Mouse (Mus musculus) neural tube, embryonic 12.5 days (tissue): Measurements from ENCODE around the gene Gnptg. TPM values are rescaled to one million over a fixed set of nuclear protein-coding genes. Genes with fewer than 3 reads are reported as not detected.

Experiments
- ATAC-seq: fragments of 200-750 bp; cut with Nextera tagmentation; 2 replicates; pipeline ENCODE4 v1.8.0; 2017; ENCODE audit warnings: low read depth, mild to moderate bottlenecking, moderate TSS enrichment, moderate library complexity; ENCODE audit not compliant: low FRiP score
- H3K27ac ChIP-seq: fragments of 300-500 bp; sonication (generic); 2 replicates; pipeline ENCODE4 v1.5.1; 2016
- H3K27me3 ChIP-seq: fragments of 300-500 bp; sonication (generic); replicated peaks from 2 replicates; pipeline ENCODE4 v1.6.1; 2016; ENCODE audit warnings: mild to moderate bottlenecking
- H3K36me3 ChIP-seq: fragments of 300-500 bp; sonication (generic); 2 replicates; pipeline ENCODE4 v1.6.1; 2016; ENCODE audit warnings: mild to moderate bottlenecking
- H3K4me1 ChIP-seq: fragments of 300-500 bp; sonication (generic); 2 replicates; pipeline ENCODE4 v1.6.1; 2016
- H3K4me2 ChIP-seq: fragments of 300-500 bp; sonication (generic); replicated peaks from 2 replicates; pipeline ENCODE4 v1.6.1; 2016; ENCODE audit warnings: mild to moderate bottlenecking
- H3K4me3 ChIP-seq: fragments of 300-500 bp; sonication (generic); 2 replicates; pipeline ENCODE4 v1.5.1; 2016
- H3K9ac ChIP-seq: fragments of 300-500 bp; sonication (generic); 2 replicates; pipeline ENCODE4 v1.6.1; 2016; ENCODE audit warnings: mild to moderate bottlenecking
- H3K9me3 ChIP-seq: fragments of 300-500 bp; sonication (generic); 2 replicates; pipeline ENCODE4 v1.6.1; 2016; ENCODE audit warnings: mild to moderate bottlenecking
- WGBS: fragments of 180-500 bp; shearing (Covaris S2); methylation state at CpG from one replicate; pipeline ENCODE4 v1.1.7; 2016; 5-methylcytosine and 5-hydroxymethylcytosine counted together
- polyA plus RNA-seq: library from polyadenylated mRNA; unstranded; fragments of >200 nt; fragmentation: Nextera tagmentation; extraction: Ambion mirVana; gene quantifications from 2 replicates; pipeline ENCODE4 v1.2.1, GENCODE M21; 2016

Gene Gnptg
- polyA plus RNA-seq, 1 experiment from 2014 or later, result 71.3 TPM

DNA sequence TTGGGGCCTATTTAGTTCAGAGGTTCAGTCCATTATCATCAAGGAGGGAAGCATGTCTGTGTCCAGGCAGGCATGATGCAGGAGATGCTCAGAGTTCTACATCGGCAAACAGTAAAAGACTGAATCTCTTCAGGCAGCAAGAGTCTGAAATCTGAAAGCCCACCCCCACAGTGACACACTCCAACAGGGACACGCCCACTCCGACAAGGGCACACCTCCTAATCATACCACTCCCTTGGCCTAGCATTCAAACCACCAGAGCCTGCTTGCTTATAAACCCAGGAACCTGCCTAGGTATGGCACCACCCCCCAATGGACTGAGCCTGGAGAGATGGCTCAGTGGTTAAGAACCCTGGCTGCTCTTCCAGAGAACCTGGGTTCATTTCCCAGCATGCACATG lies 24.5 kb downstream of the Gnptg start:
- H3K27ac ChIP-seq, result no peak overlapping the region
- no peaks in the 10 kb centered on the region for H3K9me3 ChIP-seq
- no peak for ATAC-seq
- no peak overlapping the region for H3K4me2 ChIP-seq
- no peak overlapping the region for H3K9ac ChIP-seq
- no peaks in the 10 kb centered on the region for H3K4me1 ChIP-seq
- H3K36me3 ChIP-seq, result peaks cover 61% of the 10 kb centered on the region
- H3K4me3 ChIP-seq, result no peak overlapping the region
- H3K27me3 ChIP-seq, result no peaks in the 10 kb centered on the region
- 79% methylated on average over 3 of the region's 3 CpGs for WGBS

DNA sequence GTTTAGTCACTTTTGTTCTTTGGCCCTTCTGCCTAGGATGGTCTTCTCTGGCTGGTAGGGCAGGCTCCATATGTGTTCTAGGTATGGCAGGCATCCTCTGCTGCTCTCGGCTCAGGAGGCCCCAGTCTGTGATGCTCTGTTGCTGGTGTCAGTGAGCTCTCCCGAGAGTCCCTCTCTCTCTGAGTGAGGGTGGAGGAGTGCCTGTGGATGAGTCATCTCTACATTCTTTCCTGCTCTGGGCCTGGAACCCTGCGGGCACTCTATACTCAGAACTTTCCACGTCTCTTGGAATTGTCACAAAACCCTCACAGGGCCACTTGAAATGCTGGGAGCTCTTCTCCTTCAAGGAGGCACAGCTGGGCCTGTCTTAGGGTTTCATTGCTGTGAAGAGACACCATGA lies 28.2 kb downstream of the Gnptg start:
- ATAC-seq, result no peak
- Histone ChIP-seq H3K9ac (no peak overlapping the region), H3K9me3 (no peaks in the 10 kb centered on the region), H3K27ac (no peak overlapping the region), H3K36me3 (peaks cover 82% of the 10 kb centered on the region), H3K4me3 (no peak overlapping the region), H3K4me2 (no peak overlapping the region), H3K4me1 (no peaks in the 10 kb centered on the region), H3K27me3 (no peaks in the 10 kb centered on the region)
- 93% methylated on average over 4 of the region's 4 CpGs for WGBS

DNA sequence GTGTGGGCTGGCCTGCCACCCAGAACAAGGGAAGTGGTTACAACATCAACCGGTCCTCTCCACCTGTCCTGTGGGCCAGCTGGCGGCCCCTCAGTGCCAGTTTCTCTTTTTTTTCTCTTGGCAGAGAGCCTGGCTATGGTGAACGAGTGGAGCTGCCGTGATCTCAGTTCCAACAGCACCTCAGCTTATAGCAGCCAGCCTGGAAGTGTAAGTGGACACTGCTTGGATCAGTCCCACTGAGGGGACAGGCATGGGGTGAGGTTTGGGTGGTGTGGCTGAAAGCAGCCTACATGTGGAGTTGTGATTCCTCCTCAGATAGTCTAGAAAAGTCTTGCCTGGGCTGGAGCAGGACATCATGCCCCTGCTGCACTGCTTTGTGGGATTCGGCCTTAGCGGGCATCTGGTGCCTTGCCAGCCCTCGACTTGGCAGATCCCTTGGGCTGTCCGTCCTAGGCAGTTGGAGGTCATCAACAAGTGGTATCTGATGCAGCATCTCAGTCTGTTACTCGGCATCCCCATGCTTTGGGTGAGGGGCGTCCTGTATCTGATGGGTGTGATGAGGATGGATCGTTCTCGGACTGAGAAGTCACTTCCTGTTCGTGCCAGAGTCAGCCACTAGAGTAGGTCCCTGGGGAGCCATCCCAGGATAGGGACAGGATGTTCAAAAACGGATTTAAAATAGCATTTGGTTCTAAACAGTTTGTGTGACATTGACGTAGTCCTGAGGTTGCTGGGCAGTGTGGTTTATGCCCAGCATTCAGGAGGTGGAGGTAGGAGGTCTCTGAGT lies 29.1 kb downstream of the Gnptg start:
- Histone ChIP-seq H3K9ac (no peak overlapping the region), H3K4me2 (no peak overlapping the region), H3K27me3 (no peaks in the 10 kb centered on the region), H3K9me3 (no peaks in the 10 kb centered on the region), H3K4me3 (no peak overlapping the region), H3K4me1 (no peaks in the 10 kb centered on the region), H3K27ac (no peak overlapping the region), H3K36me3 (peaks cover 86% of the 10 kb centered on the region)
- no peak for ATAC-seq
- WGBS, result 90% methylated on average over 15 of the region's 15 CpGs

DNA sequence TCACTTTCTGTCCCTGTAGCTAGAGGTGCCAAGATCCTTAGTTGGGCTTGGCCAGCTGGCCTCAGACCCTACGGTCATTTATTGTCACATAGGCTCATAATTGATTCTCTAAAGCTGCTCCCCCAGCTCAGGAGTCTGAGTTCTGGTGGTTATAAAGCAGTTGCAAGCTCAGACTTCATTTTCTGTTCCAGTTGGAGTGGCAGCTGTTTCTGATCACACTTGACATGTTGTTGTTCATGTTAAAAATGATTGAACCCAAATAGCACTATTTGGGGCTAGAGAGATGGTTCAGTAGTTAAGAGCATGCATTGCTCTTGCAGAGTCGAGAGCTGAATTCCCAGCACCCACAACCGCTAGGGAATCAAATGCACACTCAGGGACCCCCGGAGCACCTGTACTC lies 29.9 kb downstream of the Gnptg start:
- H3K9me3 ChIP-seq, result no peaks in the 10 kb centered on the region
- H3K9ac ChIP-seq, result no peak overlapping the region
- H3K36me3 ChIP-seq, result peaks cover 89% of the 10 kb centered on the region
- H3K27me3 ChIP-seq, result no peaks in the 10 kb centered on the region
- H3K4me2 ChIP-seq, result no peak overlapping the region
- H3K4me3 ChIP-seq, result no peak overlapping the region
- no peak overlapping the region for H3K27ac ChIP-seq
- no peak for ATAC-seq
- 94% methylated on average over 4 of the region's 4 CpGs for WGBS
- no peaks in the 10 kb centered on the region for H3K4me1 ChIP-seq

DNA sequence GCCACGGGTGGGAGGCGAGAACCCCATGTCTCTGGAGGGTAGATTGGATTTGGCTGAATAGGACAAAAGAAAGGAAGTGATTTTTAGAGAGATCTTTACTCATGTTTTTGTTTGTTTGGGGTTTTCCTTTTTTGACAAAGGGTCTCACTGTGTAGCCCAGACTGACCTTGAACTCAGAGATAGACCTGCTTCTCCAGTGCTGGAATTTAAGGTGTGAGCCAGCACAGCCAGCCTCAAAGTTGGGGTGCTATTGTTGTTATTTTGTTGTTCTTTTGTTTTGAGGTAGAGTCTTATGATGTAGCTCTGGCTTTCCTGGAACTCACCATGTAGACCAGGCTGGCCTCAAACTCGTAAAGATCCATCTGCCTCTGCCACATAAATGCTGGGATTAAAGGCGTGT lies 37.5 kb downstream of the Gnptg start:
- no peaks in the 10 kb centered on the region for H3K27me3 ChIP-seq
- no peak overlapping the region for H3K4me2 ChIP-seq
- no peak overlapping the region for H3K4me3 ChIP-seq
- H3K27ac ChIP-seq, result no peak overlapping the region
- WGBS, result 96% methylated on average over 4 of the region's 4 CpGs
- no peaks in the 10 kb centered on the region for H3K4me1 ChIP-seq
- H3K9ac ChIP-seq, result no peak overlapping the region
- peaks cover 52% of the 10 kb centered on the region for H3K36me3 ChIP-seq
- no peaks in the 10 kb centered on the region for H3K9me3 ChIP-seq
- ATAC-seq, result no peak

DNA sequence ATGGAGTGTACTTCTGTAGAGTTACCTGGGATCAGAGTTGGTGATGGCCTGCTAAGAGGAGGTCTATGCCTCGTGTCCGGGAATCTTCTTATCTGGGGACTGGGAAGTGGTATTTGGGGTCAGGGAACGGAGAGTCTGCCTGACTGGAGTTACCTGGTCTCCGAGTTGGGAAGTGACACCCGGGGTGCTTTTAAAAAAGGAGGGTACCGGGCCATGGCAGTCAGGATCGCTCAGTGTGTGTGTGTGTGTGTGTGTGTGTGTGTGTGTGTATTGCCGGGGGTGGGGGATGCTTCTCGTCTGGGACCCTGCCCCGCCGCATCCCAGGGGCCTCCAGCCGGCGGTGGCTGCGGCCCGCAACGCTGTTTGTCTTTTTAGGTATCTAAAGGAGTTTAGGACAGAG lies 50.8 kb downstream of the Gnptg start:
- peak overlapping the region; percentile 98 for H3K4me3 ChIP-seq
- peaks cover 25% of the 10 kb centered on the region for H3K4me1 ChIP-seq
- peak overlapping the region; percentile 82 for H3K9ac ChIP-seq
- ATAC-seq, result no peak
- H3K27me3 ChIP-seq, result no peaks in the 10 kb centered on the region
- peak overlapping the region; percentile 86 for H3K4me2 ChIP-seq
- H3K27ac ChIP-seq, result no peak overlapping the region
- 5% methylated on average over 15 of the region's 16 CpGs for WGBS
- no peaks in the 10 kb centered on the region for H3K9me3 ChIP-seq
- H3K36me3 ChIP-seq, result peaks cover 8% of the 10 kb centered on the region; the same call in 1 of the 2 replicates

DNA sequence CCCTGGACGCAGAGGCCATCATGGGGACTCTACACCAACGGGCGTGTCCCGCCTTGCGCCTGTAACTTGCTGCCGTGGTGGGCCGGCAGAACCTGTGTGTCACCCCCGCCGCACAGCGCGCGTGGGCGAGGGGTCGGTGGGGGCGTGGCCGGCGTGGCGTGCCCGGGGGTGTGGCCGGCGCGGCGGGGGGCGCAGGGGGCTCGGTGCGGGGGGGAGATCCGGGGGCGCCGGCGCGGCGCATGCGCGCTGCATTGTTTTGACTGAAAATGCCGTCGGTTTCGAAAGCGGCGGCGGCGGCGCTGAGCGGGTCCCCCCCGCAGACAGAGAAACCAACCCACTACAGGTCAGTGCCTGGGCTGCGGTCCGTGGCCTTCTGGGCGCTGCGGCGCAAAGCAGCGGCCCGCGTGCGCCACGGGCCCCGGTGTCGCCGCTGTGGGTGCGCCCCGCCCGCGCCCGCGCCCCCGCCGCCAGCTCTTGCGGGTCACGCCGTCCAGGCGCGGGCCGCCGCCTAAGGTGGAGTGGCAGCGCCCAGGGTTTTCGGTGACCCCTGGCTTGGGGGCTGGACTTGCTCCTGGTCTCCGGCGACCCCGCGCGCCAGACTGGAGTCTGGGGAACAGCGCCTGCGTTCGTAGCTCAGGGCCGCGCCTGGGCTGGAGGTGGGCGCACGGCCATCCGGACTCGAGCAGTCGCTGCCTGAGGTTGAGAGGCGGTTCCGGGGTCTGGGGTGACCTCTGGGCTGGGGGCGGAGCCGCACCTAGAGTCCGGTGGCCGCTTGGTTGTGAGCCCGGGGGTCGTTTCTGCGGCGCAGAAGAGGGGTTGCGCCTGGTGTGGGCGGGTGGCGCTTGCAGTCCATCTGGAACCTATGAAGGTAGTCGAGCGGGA lies 51.5 kb downstream of the Gnptg start, which contains the start of gene Unkl:
Gene Unkl (plus strand): TSS at position 248 of the 882 bp plus-strand sequence.
- Histone ChIP-seq H3K4me2 (peak within 1 kb of the TSS; percentile 86), H3K27ac (no peak within 1 kb of the TSS), H3K9me3 (no peaks in the 10 kb centered on the region), H3K4me3 (peak within 1 kb of the TSS; percentile 98), H3K4me1 (peaks cover 26% of the 10 kb centered on the region), H3K9ac (peak within 1 kb of the TSS; percentile 82), H3K36me3 (peaks cover 8% of the 10 kb centered on the region; the same call in 1 of the 2 replicates), H3K27me3 (no peaks in the 10 kb centered on the region)
- WGBS, result under 1% methylated on average over 103 of the region's 104 CpGs
- peak; percentile 35 for ATAC-seq

DNA sequence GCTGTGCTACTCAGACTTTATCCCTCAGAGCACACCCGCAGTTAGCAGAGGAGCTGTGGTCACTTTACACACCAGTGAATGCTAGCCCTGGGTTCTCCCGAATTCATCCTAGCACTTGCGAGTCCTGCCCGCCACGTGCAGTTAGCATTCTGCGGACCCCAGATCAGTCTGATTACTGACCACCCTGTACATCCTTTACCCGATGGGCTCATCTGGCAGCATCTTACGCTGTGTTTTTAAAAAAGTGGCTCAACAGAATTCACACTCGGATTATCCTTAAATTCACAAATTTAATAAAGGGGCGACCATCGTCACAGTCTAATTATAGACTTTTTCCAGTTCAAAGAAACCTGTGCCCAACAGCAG lies 52.2 kb downstream of the Gnptg start:
- WGBS, result 7% methylated on average over 11 of the region's 11 CpGs
- peaks cover 8% of the 10 kb centered on the region; the same call in 1 of the 2 replicates for H3K36me3 ChIP-seq
- H3K9me3 ChIP-seq, result no peaks in the 10 kb centered on the region
- H3K4me3 ChIP-seq, result peak overlapping the region; percentile 98
- H3K9ac ChIP-seq, result peak overlapping the region; percentile 82
- ATAC-seq, result no peak
- H3K4me2 ChIP-seq, result peak overlapping the region; percentile 86
- no peaks in the 10 kb centered on the region for H3K27me3 ChIP-seq
- peaks cover 29% of the 10 kb centered on the region for H3K4me1 ChIP-seq
- H3K27ac ChIP-seq, result no peak overlapping the region

DNA sequence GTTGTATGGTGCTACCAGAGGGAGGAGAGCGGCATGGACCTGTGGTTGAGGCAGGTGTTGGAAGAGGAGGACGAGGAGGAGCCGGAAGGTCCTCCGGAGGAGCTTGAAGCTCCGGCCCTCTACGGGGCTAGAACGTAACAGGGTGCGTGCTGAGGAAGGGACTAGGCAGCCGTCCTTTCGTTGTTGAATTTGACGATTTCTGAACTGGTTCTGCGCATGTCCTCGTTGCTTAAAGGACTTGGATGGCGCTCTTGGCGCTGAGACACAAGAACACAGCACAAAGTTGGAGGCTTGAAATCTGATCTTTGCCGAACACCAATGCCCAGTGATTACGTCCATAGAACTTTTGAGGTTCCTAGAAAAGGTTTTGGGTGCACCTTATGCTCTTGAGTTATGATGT lies 55.0 kb downstream of the Gnptg start:
- WGBS, result 10% methylated on average over 17 of the region's 17 CpGs
- Histone ChIP-seq H3K4me1 (peaks cover 25% of the 10 kb centered on the region), H3K36me3 (no peaks in the 10 kb centered on the region), H3K9ac (peak overlapping the region; percentile 87), H3K4me3 (peak overlapping the region; percentile 78), H3K27me3 (no peaks in the 10 kb centered on the region), H3K27ac (no peak overlapping the region), H3K9me3 (no peaks in the 10 kb centered on the region), H3K4me2 (peak overlapping the region; percentile 96)
- peak; percentile 15; the same call in 1 of the 2 replicates for ATAC-seq

DNA sequence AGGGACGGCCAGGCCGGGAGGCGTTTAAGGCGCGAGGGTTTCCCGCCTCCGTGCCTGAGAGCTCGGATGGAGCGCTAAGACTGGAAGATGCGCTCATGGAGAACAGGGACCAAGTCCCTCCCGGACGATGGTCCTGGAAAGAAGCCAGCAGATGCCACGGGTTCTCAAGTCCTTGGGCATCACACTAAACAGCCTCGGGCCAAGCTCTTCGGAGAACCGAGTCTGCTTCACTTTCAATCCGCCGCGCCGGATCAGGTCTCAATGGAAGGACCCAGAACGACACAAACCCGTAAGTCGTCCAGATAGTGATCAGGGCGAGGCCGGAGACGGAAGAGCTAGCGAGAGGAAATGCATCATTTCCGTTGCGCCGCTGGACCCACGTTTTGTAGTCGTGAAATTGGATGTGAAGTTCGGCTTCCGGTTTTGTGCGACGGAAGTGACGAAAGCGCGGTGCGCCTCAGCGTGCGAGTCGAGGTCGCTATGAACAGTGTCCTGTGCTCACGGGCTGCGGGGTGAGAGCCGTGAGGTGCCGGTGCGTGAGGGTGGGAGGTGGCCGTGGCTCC lies 55.7 kb downstream of the Gnptg start, which contains the start of gene BC003965:
Gene BC003965 (plus strand): TSS at position 426 of the 563 bp plus-strand sequence.
- Histone ChIP-seq H3K27ac (peak within 1 kb of the TSS; percentile 76), H3K4me3 (peak within 1 kb of the TSS; percentile 78), H3K9me3 (no peaks in the 10 kb centered on the region), H3K27me3 (no peaks in the 10 kb centered on the region), H3K9ac (peak within 1 kb of the TSS; percentile 87), H3K4me2 (peak within 1 kb of the TSS; percentile 96), H3K4me1 (peaks cover 17% of the 10 kb centered on the region), H3K36me3 (no peaks in the 10 kb centered on the region)
- under 1% methylated on average over 50 of the region's 50 CpGs for WGBS
- ATAC-seq, result peak; percentile 84
